Mouse (Mus musculus) kidney, adult 9 months (tissue): Measurements from ENCODE around the gene Ccdc177.
"Not testable (repeated sequence)": the region's sequence is repeated elsewhere in the genome, so short reads cannot be mapped to it uniquely, and the experiment has no call there.

Experiments used
- DNase-seq: peaks from one replicate; pipeline ENCODE4 v3.0.0; 2022

The Ccdc177 gene

DNA sequence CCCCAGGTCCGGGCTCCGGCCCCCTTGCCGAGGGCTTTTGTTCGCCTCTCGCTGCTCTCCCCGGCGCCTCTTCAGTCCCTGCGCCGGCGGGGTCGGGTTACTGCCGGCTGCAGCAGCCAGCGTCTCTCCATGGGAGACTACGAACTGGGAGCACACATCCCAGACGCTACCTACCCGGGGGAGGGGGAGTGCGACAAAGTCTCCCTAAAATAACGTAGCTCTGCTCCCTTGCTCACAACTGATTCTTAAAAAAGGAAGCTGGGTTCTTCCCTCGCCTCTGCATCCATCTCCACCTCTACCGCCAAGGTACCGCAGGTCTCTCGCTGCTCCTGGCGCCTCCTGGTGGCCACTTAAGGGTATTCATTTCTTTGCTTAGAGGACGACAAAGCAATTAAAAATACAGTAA is at the start of gene Ccdc177:
Gene Ccdc177 (minus strand): TSS at position 292 of the 406 bp plus-strand sequence.
- DNase-seq = peak; percentile 77

DNA sequence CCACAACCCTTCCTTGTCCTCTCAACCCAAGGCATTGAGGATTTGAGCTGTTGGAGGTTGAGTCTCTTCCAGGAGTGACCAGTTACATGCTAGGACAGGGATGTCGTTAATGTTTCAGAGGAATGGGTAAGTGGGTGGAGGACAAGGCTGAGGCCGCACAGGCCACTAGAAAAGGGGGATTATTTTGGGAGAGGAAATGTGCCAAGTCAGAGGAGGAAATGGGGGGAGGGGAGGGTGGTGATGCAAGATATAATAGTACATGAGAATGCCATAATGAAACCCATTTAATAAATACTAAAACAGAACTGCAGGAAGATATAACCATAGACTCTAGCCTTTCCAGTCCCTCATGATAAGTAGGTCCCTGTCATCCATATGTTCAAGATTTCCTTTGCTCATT is 49.5 kb upstream of the Ccdc177 start:
- DNase-seq = no peak

DNA sequence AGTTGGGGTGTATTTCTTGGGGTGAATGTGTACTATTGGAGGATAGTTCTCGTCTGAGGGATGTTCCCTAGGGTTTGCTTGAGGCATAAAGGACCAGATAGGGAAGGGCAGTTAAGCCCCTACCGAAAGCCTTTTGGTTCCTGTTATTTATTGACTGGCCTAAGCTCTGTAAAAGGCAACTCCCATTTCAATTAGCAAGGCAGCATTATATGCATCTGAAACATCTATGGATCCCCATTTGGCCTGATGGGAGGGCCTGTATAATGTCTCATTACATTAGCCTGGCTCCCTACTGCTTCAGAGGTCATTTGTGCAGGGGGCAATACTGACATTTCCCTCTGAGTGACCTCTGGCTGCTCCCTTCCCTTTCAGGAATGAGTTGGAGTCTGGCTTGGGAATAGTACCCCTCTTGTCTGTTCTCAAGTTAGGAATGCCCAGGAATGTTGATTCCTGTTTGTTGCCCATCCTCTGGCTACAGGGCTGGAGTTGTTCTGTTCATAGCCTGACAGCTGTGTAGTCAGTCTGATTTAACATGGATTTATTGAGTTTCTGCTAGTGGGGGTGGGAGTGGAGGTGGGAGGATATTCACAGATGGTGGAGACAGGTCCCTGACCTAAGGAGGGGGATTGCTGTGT is 47.1 kb upstream of the Ccdc177 start:
- DNase-seq = no peak

DNA sequence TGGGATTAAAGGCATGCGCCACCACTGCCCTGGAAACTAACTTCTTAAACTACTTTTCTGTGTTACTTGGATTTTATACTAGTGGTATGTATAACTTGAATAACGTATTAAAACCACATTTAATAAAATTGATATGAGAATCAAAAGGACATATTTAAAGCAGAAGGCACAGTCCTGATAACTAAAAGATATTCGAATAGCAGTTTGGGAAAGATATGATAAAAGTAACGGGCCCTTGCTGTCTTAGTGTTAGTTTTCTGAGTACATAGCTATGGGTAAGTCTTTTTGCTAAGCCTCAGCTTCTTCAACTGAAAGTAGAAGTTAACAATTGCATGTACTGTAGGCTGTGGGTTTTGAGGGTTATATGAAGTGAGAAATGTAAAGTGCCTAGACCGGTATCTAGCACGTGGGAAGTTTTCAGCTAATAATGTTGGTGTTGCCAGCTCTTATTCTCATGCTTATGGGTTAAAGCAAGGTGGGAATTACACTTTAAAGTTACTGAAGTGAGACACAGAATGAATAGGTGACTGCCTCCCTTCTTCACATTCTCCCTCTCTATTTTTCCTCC is 44.5 kb upstream of the Ccdc177 start:
- DNase-seq = no peak

DNA sequence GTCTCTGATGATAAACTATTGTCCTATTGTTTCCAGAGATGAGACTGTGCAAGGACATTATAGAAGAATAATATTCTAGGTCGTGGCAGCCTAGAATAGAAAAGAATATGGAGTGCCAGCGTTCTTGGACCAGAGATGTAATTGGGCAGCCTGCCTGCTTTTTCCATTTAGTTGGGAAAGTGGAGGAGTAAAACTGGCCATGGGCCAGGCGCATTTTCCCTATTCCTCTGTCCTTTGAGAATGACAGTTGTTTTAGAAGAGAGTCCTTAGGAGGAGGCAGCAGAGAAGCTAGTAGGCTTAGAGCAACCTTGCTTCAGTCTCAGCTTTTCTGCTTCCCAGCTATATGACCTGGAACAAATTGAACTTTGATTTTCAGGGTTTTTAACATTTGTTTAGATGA is 43.4 kb upstream of the Ccdc177 start:
- peak; percentile 59 for DNase-seq

DNA sequence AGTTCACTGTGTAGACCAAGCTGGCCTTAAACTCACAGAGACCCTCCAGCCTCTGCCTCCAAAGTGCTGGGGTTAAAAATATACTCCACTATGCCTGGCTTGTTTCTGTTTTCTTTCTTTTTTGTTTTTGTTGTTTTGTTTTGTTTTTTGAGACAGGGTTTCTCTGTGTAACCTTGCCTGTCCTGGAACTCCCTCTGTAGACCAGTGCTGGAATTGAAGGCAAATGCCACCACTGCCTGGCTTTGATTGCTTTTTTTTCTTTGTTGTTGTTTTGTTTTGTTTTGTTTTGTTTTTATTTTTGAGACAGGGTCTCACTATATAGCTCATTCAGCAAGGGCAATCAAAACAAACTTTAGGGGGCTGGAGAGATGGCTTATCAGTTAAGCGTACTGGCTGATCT is 41.0 kb upstream of the Ccdc177 start:
- no peak for DNase-seq

DNA sequence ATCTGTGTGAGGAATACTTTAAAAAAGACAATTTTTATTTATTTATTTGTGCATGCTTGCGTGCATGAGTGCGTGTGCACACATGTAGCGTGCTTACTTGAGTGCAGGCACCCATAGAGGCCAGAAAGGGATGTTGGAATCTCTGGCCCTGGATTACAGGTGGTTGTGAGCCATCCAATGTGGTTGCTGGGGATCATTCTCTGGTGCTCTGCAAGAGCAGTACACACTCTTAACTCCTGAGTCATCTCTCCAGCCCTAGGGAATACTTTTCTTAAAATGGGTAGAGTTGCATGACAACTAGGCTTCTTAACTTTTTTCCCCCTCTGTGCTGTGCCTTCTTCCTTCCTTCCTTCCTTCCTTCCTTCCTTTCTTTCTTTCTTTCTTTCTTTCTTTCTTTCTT is 39.7 kb upstream of the Ccdc177 start:
- DNase-seq = no peak

DNA sequence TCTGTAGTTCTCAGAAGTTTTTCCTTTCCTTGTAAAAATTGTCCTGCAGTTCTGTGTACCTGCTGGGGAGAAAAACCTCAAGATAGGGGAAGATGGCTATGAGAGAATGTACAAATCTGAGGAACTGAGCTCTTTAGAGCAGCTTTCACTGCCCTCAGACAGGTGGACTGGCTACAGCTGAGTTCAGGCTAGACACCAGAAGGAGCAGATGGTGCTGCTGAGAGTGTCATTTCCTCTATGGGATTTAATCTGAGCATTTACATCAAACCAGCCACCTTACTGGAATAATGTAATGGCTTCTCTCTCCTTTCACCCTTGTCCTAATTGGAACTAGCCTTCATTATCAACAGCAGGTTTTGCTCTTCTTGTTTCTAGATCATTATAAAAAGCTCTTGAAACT is 37.8 kb upstream of the Ccdc177 start:
- no peak for DNase-seq

DNA sequence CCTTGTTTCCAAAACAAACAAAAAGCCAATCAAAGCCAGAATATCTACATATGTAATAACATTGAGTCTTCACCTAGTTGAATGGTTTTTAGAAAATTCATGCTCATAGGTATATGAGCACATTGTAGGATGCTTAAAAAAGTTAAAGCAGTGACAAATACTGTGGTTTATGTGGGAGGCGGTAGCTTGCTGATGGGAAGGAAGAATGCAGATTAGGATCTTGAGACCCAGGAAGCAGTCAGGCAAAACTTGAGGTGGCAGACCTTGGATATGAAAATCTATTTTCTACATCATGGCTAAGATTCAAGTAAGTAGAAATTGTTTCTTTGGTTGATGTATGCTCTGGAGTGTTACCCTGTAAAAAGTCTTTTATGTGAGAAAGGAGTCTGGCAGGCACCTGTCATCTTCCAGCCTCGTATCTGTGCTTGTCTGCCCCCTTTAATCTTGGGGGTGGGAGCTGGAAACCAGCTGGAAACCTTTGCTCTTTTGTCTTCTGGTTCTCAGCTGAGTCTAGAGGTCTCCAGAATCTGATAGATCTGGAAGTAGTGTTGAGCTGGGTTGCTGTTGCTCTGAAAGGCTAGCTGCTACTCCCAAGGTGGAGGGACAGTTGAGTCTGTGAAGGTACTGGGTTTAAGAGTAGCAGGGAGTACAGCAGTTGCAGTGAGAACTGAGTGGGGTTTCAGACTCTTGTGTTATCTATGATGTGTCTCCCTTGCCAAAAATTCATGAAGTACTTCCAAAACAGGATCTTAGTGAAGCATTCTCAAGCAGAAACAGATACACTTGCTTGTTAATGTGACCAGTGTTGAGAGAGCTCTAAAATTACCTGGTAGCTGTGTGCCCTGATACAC is 34.7 kb upstream of the Ccdc177 start:
- no peak for DNase-seq

DNA sequence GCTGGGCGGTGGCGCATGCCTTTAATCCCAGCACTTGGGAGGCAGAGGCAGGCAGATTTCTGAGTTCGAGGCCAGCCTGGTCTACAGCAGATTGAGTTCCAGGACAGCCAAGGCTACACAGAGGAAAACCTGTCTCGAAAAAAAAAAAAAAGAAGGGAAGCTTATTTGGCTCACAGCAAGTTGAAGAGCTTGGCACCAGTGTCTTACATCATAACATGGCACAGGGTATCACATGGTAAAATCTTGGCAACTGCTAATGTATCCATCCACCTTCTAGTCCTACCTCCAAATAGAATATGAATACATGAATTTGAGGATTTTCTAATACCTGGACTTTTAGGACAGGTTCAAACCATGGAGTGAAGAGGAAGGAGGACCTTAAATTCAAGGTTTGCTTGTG is 34.0 kb upstream of the Ccdc177 start:
- no peak for DNase-seq

DNA sequence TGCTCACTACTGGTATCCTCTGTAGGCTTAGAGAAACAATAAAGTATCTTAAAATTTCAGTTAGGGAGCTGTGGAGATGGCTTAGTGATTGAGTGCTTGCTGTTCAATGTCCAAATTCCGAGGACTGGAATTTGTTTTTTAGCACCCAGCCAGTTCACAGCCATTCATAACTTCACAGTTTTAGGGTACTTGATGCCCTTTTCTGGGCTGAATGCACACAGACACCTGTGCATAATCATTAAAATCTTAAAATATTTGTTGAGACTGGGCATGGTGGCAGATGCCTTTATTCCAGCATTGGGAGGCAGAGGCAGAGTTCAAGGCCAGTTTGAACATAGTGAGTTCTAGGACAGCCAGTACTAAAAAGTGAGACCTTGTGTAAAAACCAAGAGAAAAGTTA is 33.0 kb upstream of the Ccdc177 start:
- peak; percentile 79 for DNase-seq

DNA sequence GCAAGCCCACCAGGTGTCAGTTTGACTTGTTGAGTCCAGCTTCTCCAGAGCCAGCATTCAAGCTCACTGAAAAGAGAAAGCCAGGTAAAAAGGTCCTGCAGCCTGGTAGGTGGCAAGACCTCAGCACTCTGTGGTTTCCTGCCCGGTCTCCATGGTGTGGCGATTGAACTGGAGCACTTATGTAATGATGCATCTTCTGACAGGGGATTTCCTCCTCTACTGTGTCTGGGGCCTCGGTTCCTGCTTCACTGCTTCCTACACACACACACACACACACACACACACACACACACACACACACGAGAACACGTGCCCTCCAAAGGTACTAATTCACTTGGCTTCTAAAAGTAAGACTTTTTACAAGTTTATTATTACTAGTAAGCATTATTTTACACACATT is 32.4 kb upstream of the Ccdc177 start:
- DNase-seq = peak; percentile 82

DNA sequence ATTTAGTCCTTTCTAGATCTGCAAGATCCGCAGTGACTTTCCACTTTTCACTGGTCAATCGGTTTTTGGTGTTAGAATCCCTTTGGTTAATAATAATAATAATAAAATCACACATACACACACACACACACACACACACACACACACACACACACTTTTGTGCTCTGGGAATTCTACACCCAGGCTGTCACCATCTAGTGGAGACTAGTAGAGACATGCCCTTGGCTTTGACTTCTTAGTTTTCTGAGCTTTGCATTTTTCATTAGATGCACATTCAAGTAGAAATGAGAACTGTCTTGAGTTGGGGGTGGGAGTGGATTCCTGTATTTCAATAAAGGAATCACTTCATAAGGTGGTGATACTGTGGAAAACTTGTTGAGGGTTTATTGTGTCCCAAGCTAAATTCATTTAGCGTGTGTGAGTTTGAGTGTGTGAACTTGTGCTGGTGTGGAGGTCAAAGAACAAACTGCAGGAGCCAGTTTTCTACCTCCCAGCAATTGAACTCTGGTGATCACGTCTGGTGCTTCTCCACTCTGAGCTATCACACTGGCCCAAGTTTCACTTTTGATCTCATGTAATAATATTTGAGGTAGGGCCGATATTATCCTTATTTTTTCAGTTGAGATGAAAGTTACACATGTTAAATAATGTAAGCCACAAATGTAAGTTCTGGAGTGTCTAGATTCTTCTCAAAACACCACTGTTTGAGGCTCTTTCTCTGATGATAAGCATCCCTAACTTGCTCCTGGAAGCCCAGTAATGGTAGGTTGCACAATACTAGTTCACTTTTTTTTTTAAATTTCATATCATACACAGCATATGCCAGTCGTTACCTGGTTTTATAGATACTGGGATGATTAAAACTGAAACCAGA is 31.3 kb upstream of the Ccdc177 start:
- peak; percentile 77 for DNase-seq

DNA sequence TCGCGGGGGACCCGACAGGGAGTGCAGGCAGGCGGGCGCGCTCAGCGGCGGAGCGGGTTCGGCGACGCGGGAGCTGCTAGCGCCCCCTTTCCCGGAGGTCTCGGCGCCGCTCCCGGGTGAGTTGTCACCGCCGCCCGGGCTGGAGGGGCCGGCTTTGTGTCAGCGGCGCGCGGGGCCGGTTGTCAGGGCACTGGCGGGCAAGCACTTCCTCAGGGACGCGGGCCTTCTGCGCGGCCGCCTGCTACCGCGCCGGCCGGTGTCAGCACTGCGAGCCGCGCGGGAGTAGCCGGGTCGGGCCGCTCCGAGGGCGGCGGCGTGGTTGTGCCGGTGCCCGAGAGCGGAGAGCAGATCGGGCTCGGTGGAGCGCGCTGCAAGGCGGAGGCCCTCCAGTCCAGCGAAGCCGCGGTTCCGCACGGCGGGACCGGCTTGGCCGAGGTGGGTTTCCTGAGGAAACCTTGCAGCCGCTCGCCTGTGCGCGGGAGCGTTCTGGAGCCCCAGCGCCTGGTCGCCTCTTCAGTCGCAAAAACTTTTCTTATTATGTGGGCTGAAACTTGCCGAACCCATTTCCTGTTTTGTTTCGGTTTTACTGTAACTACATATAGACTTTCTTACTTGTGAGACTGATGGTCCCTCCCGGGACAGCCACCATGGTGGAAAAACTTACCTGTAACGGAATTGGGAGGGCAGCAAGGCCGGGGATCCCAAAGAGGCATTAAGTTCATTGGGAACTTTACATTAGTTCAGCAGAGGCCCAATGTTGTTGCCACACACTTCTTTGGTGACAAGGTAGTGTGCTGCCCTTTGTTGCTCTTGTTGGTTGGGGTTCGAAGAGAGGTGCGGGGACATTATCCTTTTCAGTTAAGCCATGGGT is 30.4 kb upstream of the Ccdc177 start:
- DNase-seq = peak; percentile 49

DNA sequence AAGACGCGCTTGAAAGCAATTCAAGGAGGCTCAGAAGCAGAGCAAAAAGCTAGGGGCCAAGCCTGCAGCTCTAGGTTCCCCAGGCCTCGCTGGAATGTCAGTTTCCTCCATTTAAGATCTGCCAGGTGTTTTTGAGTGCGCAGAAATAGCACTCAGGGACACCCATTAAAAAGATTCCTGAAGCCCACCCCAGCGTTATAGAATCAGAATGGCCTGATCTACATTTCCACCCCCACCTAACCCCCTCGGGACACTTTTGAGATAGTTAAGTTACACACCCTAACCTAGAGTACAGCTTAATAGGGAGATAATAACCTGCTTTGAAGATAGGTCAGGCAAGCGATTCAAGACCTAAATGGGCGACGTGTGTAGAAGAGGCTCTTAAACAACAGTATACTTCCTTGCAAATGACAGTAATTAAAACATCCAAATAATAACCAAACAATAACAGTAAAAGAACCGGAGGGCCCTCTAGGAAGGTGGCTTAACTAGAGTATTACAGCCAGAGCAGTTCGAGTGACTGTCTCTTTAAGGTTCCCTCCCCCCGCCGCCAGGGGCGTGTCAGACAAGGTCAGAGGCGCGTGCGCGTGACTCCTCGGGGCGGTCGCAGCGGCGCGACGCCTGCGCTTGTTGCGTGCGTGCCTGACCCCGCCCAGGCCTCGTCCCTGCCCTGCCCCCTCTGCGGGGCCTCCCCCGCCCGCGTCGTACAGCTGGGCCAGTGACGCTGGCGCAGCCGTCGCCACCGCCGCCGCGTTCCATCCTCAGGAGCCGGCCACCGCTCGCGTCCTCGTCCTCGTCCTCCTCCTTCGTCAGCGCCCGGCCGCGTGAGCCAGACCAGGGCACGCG is 29.6 kb upstream of the Ccdc177 start, which contains the start of gene Susd6:
Gene Susd6 (plus strand): TSS at position 662 of the 846 bp plus-strand sequence.
- DNase-seq = peak; percentile 99

DNA sequence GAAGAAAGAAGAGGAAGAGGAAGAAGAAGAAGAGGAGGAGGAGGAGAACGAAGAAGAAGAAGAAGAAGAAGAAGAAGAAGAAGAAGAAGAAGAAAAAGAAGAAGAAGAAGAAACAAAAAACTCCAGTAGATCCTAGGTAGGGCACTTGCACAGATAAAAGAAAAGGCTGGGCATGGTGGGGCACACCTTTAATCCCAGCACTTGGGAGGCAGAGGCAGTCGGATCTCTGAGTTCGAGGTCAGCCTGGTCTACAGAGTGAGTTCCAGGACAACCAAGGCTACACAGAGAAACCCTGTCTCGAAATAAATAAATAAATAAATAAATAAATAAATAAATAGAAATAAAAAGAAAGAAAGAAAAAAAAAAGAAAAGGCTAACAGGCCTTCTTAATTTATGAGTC is 28.8 kb upstream of the Ccdc177 start:
- DNase-seq = not testable (repeated sequence)

DNA sequence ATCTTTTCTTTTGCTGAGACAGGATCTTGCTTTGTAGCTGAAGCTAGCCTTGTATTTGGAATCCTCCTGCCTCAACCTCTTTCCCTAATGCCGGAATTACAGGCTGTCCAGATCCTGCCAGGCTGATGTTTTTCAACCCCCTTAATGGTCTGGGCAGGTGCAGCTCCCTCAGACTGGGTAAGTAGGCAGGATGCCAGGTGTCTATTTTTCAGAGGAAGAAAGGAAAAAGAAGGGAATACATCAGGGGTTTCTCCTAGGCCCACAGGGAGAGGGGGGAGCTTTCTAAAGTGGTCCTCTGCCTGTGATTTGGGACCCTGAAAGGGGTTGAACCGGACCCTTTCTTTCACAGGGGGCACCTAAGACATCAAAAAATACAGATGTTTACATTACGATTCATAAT is 27.7 kb upstream of the Ccdc177 start:
- DNase-seq = no peak

DNA sequence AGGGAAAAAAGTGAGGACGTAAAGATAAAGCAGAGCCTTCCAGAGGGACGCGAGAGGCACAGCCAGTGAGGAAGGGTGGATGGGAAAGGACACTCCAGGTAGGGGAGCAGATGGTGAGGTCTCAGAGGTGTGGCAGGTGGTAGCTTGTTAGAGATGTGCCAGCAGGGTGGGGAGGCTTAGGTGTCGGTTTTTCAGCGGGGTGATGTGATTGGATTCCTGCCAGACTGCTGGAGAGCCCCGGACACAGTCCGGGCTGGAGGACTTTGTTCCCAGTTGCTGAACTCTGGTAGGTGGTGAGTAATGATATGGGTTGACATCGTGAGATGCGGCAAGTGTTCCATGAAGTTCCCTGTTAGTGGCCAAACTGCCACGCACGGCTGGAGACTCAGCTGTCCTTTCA is 27.1 kb upstream of the Ccdc177 start:
- DNase-seq = peak; percentile 86

DNA sequence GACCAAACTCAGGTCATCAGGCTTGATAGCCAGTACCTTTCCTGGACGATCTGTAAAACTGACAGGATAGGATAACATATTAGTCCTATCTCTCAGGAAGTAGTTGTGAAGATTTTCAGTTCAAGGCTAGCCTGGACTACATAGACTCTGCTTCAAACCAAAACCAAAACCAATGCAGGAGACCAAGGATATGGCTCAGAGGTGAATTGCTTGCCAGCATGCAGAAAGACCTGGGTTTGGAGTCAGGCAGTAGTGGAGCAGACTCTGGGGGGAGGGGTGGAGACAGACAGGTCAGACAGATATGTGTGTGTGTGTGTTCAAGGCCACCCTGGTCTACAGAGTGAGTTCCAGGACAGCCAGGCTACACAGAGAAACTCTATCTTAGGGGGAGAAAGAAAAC is 26.1 kb upstream of the Ccdc177 start:
- no peak for DNase-seq

DNA sequence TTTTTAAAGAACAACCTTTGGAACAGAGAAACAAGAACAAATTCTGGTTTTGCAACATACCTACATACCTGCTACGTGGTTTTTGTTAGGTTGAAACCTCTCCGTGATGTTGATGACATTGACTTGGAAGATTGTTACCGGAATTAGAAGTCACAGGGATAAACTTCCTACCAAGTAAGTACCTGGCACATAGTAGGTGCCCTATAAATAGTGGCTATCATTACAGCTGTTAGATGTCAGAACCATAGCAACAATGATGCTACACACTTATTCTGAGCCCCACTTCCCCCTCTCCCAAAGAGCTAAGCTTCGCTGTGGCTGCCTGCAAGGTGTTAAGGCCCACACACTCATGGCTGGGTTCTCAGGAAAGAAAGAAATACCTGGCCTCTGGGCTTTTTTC is 25.1 kb upstream of the Ccdc177 start:
- no peak for DNase-seq

DNA sequence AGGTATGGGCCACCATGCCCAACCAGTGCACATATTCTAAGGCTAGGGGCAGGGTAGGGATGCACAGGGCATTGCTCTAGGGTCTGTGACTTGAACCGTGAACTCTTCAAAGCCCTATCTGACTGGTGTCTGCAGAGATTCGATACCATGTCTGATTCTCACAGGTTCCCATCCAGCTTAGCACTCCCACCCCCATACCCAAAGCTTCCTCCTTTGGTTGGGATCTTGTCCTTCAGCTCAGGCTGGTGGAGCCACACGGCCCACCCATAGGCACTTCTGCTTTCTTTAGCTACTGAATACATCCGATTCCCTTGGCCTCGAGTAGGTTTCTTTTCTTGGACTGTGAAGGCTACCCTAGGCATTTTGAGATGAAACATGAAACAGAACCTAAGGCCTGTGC is 24.5 kb upstream of the Ccdc177 start:
- DNase-seq = no peak
